ENCODE assay signal across 9 mouse cellular contexts in genomic region chr2:152413765-152414584, GRCm38 (mm10). TPM values are rescaled to one million over a fixed set of nuclear protein-coding genes. Genes with fewer than 3 reads are reported as not detected.
DNase-seq lines count a peak whose midpoint lies in the region; ATAC-seq lines count a peak whose summit lies in the region.
"Had no signal": no experiment of that assay in that cellular context is flagged by ENCODE, and none has a peak within 500 bp of the region (broad histone marks: within the 10 kb centered on the region; RNA-seq: fewer than 3 reads in every experiment).

No protein-coding gene starts in this region.

- peak overlapping the region; percentile 93 for H3K4me2 ChIP-seq in embryonic facial prominence, embryonic 12.5 days (replicated peaks)
- peak overlapping the region; percentile 95 for H3K4me2 ChIP-seq in limb, embryonic 12.5 days
- H3K4me2 ChIP-seq in midbrain, embryonic 14.5 days (ENCODE audit: low read length) = peak overlapping the region; percentile 79

- H3K36me3 ChIP-seq in embryonic facial prominence, embryonic 12.5 days = no peaks in the 10 kb centered on the region
- no peaks in the 10 kb centered on the region for H3K36me3 ChIP-seq in limb, embryonic 12.5 days
- no peaks in the 10 kb centered on the region for H3K36me3 ChIP-seq in midbrain, embryonic 14.5 days (ENCODE audit: control insufficient read depth, insufficient read depth, low read length)

- whole genome bisulfite sequencing in embryonic facial prominence, embryonic 12.5 days = under 1% methylated on average over 75 of the region's 86 CpGs
- 1% methylated on average over 86 of the region's 86 CpGs for WGBS in limb, embryonic 12.5 days
- WGBS in midbrain, embryonic 14.5 days = under 1% methylated on average over 86 of the region's 86 CpGs

- H3K4me1 ChIP-seq in embryonic facial prominence, embryonic 12.5 days = peaks cover 39% of the 10 kb centered on the region
- H3K4me1 ChIP-seq in limb, embryonic 12.5 days (replicated peaks) = peaks cover 41% of the 10 kb centered on the region
- peaks cover 37% of the 10 kb centered on the region for H3K4me1 ChIP-seq in midbrain, embryonic 14.5 days (ENCODE audit: control insufficient read depth, insufficient read depth, low read length)

- DNase-seq in heart, adult 18-20 months = peak; percentile 29 to 53
- no peak for DNase-seq in heart, adult 8-10 months (ENCODE audit: low spot score)
- peak; percentile 41 for DNase-seq in NIH3T3 (ENCODE audit: low read depth)
- DNase-seq in heart, postnatal 4 days = peak; percentile 53
- DNase-seq in midbrain, embryonic 14.5 days = peak; percentile 68
- peak; percentile 6 for DNase-seq in thymus, postnatal 25 days

- H3K4me3 ChIP-seq in embryonic facial prominence, embryonic 12.5 days = peak overlapping the region; percentile 96
- peak overlapping the region; percentile 89 for H3K4me3 ChIP-seq in limb, embryonic 12.5 days (replicated peaks)
- H3K4me3 ChIP-seq in midbrain, embryonic 14.5 days (replicated peaks; ENCODE audit: low read depth, low read length) = peak overlapping the region; percentile 88

- H3K27me3 ChIP-seq in embryonic facial prominence, embryonic 12.5 days = no peaks in the 10 kb centered on the region
- H3K27me3 ChIP-seq in limb, embryonic 12.5 days = no peaks in the 10 kb centered on the region
- H3K27me3 ChIP-seq in midbrain, embryonic 14.5 days (ENCODE audit: control insufficient read depth, insufficient read depth, low read length) = no peaks in the 10 kb centered on the region

- peak overlapping the region; percentile 98 for H3K27ac ChIP-seq in embryonic facial prominence, embryonic 12.5 days
- peak overlapping the region; percentile 99 for H3K27ac ChIP-seq in limb, embryonic 12.5 days
- peak overlapping the region; percentile 96 for H3K27ac ChIP-seq in midbrain, embryonic 14.5 days (replicated peaks; ENCODE audit: low read depth, low read length)

- no peak for ATAC-seq in embryonic facial prominence, embryonic 12.5 days (ENCODE audit: insufficient number of reproducible peaks, insufficient read depth, low FRiP score, low TSS enrichment)
- no peak for ATAC-seq in limb, embryonic 12.5 days (ENCODE audit: insufficient number of reproducible peaks, insufficient read depth, low FRiP score, low TSS enrichment, low read depth)
- peak; percentile 1; the same call in 1 of the 2 replicates for ATAC-seq in midbrain, embryonic 14.5 days (ENCODE audit: low FRiP score, low TSS enrichment)

- H3K9ac ChIP-seq in embryonic facial prominence, embryonic 12.5 days = peak overlapping the region; percentile 98
- peak overlapping the region; percentile 99 for H3K9ac ChIP-seq in limb, embryonic 12.5 days (replicated peaks)
- H3K9ac ChIP-seq in midbrain, embryonic 14.5 days (replicated peaks; ENCODE audit: low read length) = peak overlapping the region; percentile 98

- no peaks in the 10 kb centered on the region for H3K9me3 ChIP-seq in embryonic facial prominence, embryonic 12.5 days
- H3K9me3 ChIP-seq in limb, embryonic 12.5 days = peaks cover 8% of the 10 kb centered on the region; the same call in 1 of the 2 replicates
- 0 out of 2 replicates have a peak, but pooled peaks cover 5% of the 10 kb centered on the region for H3K9me3 ChIP-seq in midbrain, embryonic 14.5 days (ENCODE audit: control insufficient read depth, low read length)

RNA-seq across cellular contexts. Expression of gene Zcchc3, which starts 0.9 kb away (rescaled TPM):
- 1 to 10 TPM; 5.0 to 5.8 TPM for total RNA-seq in heart, adult 18-20 months (2021)
- total RNA-seq in heart, adult 8-10 months (2022) = 1 to 10 TPM; 5.8 to 7.6 (median 6.4) TPM
- polyA plus RNA-seq in embryonic facial prominence, embryonic 12.5 days (2016; fragmentation: Nextera tagmentation; extraction: Ambion mirVana) = 71.0 and 73.6 TPM in 2 replicates
- 10 to 100 TPM; 24.9 to 27.4 TPM for total RNA-seq in heart, postnatal 4 days (2021)
- 74.1 and 76.6 TPM in 2 replicates for polyA plus RNA-seq in limb, embryonic 12.5 days (2016; fragmentation: Nextera tagmentation; extraction: Ambion mirVana)
- 18.0 and 19.3 TPM in 2 replicates for polyA plus RNA-seq in midbrain, embryonic 14.5 days (2014; fragmentation: Nextera tagmentation; extraction: Ambion mirVana)

RNA-seq across cellular contexts. Expression of gene 6820408C15Rik, which starts 1.4 kb away (rescaled TPM):
- total RNA-seq in heart, adult 18-20 months (2021) = 1 to 10 TPM; 1.6 to 2.4 TPM
- total RNA-seq in heart, adult 8-10 months (2022) = 1 to 10 TPM; 1.5 to 2.9 (median 2.3) TPM
- 0.27 and 0.31 TPM in 2 replicates for polyA plus RNA-seq in embryonic facial prominence, embryonic 12.5 days (2016; fragmentation: Nextera tagmentation; extraction: Ambion mirVana)
- total RNA-seq in heart, postnatal 4 days (2021) = 1 to 10 TPM; 3.8 to 4.0 TPM
- polyA plus RNA-seq in limb, embryonic 12.5 days (2016; fragmentation: Nextera tagmentation; extraction: Ambion mirVana) = 0.24 and 0.59 TPM in 2 replicates
- 1.0 and 1.1 TPM in 2 replicates for polyA plus RNA-seq in midbrain, embryonic 14.5 days (2014; fragmentation: Nextera tagmentation; extraction: Ambion mirVana)
- polyA plus RNA-seq: large intestine, adult 2 months had no signal

RNA-seq across cellular contexts. Expression of gene Sox12, which starts 16.1 kb away (rescaled TPM):
- 1 to 10 TPM; 5.7 to 5.8 TPM for total RNA-seq in heart, adult 18-20 months (2021)
- 1 to 10 TPM; 5.5 to 8.5 (median 7.0) TPM for total RNA-seq in heart, adult 8-10 months (2022)
- polyA plus RNA-seq in embryonic facial prominence, embryonic 12.5 days (2016; fragmentation: Nextera tagmentation; extraction: Ambion mirVana) = 16.9 and 18.1 TPM in 2 replicates
- 10 to 100 TPM; 42.3 to 42.6 TPM for total RNA-seq in heart, postnatal 4 days (2021)
- 15.6 and 16.8 TPM in 2 replicates for polyA plus RNA-seq in limb, embryonic 12.5 days (2016; fragmentation: Nextera tagmentation; extraction: Ambion mirVana)
- 21.9 and 25.4 TPM in 2 replicates for polyA plus RNA-seq in midbrain, embryonic 14.5 days (2014; fragmentation: Nextera tagmentation; extraction: Ambion mirVana)

RNA-seq across cellular contexts. Expression of gene Nrsn2, which starts 37.5 kb away (rescaled TPM):
- total RNA-seq in heart, adult 18-20 months (2021) = not detected
- not detected for total RNA-seq in heart, adult 8-10 months (2022)
- polyA plus RNA-seq in embryonic facial prominence, embryonic 12.5 days (2016; fragmentation: Nextera tagmentation; extraction: Ambion mirVana) = 4.3 and 4.9 TPM in 2 replicates
- not detected for total RNA-seq in heart, postnatal 4 days (2021)
- polyA plus RNA-seq in limb, embryonic 12.5 days (2016; fragmentation: Nextera tagmentation; extraction: Ambion mirVana) = 2.2 and 3.0 TPM in 2 replicates
- 40.1 and 49.0 TPM in 2 replicates for polyA plus RNA-seq in midbrain, embryonic 14.5 days (2014; fragmentation: Nextera tagmentation; extraction: Ambion mirVana)

RNA-seq across cellular contexts. Expression of gene Defb23, which starts 50.4 kb away (rescaled TPM):
- total RNA-seq in heart, adult 18-20 months (2021) = not detected
- not detected for total RNA-seq in heart, adult 8-10 months (2022)
- not detected in 2 replicates for polyA plus RNA-seq in embryonic facial prominence, embryonic 12.5 days (2016; fragmentation: Nextera tagmentation; extraction: Ambion mirVana)
- total RNA-seq in heart, postnatal 4 days (2021) = not detected
- not detected in 2 replicates for polyA plus RNA-seq in limb, embryonic 12.5 days (2016; fragmentation: Nextera tagmentation; extraction: Ambion mirVana)
- not detected in 2 replicates for polyA plus RNA-seq in midbrain, embryonic 14.5 days (2014; fragmentation: Nextera tagmentation; extraction: Ambion mirVana)
- polyA plus RNA-seq: large intestine, adult 2 months had no signal

Comparison
In these comparisons a context has a peak if more than half of its experiments do, and no peak if none do; other contexts are left out.
1. RNA of gene Sox12, which starts 16.1 kb away (total RNA-seq): 42.3 to 42.6 TPM in heart, postnatal 4 days; 5.5 to 8.5 TPM in heart, adult 8-10 months and 5.7 to 5.8 TPM in heart, adult 18-20 months; every median in the first group is over 4 times any median in the second.
2. Peak in every context shown above with its lines, with median percentiles within 50 percentile points of each other: H3K27ac ChIP-seq, H3K4me2 ChIP-seq, H3K4me3 ChIP-seq and H3K9ac ChIP-seq.